Mouse (Mus musculus): Measurements from ENCODE around the gene Prrc2a. TPM values are rescaled to one million over a fixed set of nuclear protein-coding genes. Genes with fewer than 3 reads are reported as not detected.

Gene Prrc2a
- polyA plus RNA-seq, 1 experiment from 2014 or later, result 185 TPM

DNA sequence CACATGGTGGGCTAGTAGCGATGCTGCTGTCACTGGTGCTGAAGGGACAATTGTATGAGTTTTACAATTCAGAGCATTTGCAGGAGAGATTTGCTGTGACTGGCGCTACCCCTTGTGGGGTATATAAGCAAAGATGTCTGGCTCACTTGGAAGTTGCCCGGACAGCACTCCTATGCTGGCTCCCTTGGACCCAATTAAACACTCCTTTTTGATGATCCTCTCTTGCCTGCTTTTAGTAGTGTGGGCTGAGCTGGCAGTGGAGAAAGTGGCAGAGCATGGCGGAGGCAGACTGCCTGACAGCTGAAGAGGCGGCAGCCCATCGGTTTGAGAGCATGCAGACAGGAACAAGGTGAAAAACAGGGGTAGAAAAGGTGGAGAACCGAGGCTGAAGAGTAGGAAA is 3.1 kb upstream of the Prrc2a start:
- H3K36me3 ChIP-seq, result no peaks in the 10 kb centered on the region
- no peak overlapping the region for H3K9ac ChIP-seq (replicated peaks)
- no peak for ATAC-seq (replicated peaks)
- H3K27ac ChIP-seq (replicated peaks), result no peak overlapping the region
- no peaks in the 10 kb centered on the region for H3K27me3 ChIP-seq
- H3K4me2 ChIP-seq (replicated peaks), result no peak overlapping the region
- H3K9me3 ChIP-seq, result no peaks in the 10 kb centered on the region
- no peak overlapping the region for H3K4me3 ChIP-seq
- 89% methylated on average over 7 of the region's 7 CpGs for WGBS
- H3K4me1 ChIP-seq, result peaks cover 18% of the 10 kb centered on the region

DNA sequence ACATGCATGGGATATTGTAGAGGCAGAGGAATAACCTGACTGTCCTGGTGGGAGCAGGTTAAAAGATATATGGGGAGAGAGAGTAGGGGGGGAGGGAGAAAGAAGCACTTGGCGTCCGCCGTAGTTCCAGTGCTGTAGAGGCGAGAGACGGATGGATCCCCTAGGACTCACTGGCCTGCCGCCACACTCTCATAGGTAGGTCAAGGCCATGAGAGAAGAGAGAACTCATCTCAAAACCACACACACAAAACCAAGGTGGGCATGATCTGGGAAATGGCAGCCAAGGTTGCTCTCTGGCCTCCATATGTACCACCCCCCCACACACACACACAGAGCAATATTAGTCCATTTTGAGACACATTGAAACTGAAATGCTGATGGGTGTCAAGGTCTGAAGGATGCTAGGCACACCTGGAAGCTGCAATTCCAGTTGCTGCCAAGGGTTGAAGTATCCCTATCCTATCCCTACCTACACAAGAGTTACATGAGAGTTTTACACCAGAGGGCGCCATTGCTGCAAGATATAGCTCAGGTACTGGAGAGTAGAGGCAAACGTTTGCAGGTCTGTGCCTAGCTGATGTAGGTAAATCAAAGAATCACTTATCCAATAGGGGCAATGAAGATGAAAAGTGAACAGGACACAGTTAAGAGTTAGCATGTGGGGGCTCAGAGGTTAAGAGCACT is 1.8 kb upstream of the Prrc2a start:
- H3K4me1 ChIP-seq, result peaks cover 31% of the 10 kb centered on the region
- H3K9ac ChIP-seq (replicated peaks), result peak overlapping the region; percentile 57; the same call in 1 of the 2 replicates
- peak overlapping the region; percentile 95 for H3K4me2 ChIP-seq (replicated peaks)
- no peak for ATAC-seq (replicated peaks)
- no peaks in the 10 kb centered on the region for H3K27me3 ChIP-seq
- H3K27ac ChIP-seq (replicated peaks), result peak overlapping the region; percentile 99
- H3K36me3 ChIP-seq, result peaks cover 5% of the 10 kb centered on the region
- 74% methylated on average over 8 of the region's 8 CpGs for WGBS
- H3K9me3 ChIP-seq, result no peaks in the 10 kb centered on the region
- peak overlapping the region; percentile 96 for H3K4me3 ChIP-seq

DNA sequence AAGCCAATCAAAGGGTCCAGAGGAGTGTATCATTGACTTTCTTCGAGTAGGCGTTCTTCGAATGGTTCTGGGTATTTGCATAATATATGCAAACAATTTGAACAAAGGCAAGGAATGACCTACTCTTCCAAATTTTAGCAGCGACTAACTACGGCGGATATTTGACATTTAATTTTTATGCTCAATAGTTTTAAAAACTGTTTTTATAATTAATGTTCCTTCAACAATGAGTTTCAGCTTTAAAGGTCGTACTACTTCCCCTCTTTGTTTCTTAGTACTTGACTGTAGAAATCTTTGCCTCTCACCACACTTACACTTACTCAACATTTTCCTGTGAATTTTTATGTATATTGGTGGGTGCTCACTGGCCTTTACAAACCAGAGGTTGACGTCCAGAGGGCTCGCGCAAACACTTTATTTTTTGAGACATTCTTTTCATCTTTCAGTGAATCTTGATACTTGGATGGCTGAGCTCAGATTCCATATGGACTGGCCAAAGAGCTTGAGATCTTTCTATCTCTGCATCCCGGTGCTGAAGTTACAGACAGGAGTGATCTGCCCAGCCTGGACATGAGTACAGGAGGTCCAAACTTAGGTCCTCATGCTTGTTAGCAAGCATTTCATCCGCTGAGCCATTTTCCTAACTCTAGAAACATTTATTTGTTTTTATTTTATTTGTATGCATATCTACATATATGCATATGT is 906 bp upstream of the Prrc2a start:
- Histone ChIP-seq H3K9me3 (no peaks in the 10 kb centered on the region), H3K36me3 (peaks cover 14% of the 10 kb centered on the region), H3K4me2 (replicated peaks) (peak overlapping the region; percentile 95), H3K27me3 (no peaks in the 10 kb centered on the region), H3K9ac (replicated peaks) (peak overlapping the region; percentile 57), H3K4me3 (peak overlapping the region; percentile 96), H3K27ac (replicated peaks) (peak overlapping the region; percentile 99), H3K4me1 (peaks cover 37% of the 10 kb centered on the region)
- WGBS, result 20% methylated on average over 12 of the region's 12 CpGs
- ATAC-seq (replicated peaks), result peak; percentile 88

DNA sequence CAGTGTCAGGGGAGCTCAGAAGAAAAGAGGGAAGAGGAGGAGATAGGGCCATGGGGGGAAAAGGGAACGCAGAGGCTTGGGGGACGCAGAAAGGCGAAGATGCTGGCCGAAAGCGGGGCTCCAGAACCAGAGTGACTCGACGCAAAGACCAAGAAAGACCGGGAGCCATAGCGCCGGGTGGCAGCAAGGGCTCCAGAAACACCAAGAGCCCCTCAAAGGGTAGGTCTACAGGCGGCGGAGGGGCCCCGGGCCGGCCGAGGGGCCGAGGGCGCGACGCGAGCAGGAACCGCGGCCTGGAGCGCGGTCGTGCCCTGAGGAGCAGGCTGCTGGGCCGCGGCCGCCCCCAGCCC is 504 bp downstream of the Prrc2a start:
- peaks cover 28% of the 10 kb centered on the region for H3K36me3 ChIP-seq
- H3K4me3 ChIP-seq, result peak overlapping the region; percentile 96
- H3K27me3 ChIP-seq, result no peaks in the 10 kb centered on the region
- under 1% methylated on average over 28 of the region's 28 CpGs for WGBS
- H3K4me1 ChIP-seq, result peaks cover 37% of the 10 kb centered on the region
- no peak for ATAC-seq (replicated peaks)
- peak overlapping the region; percentile 95 for H3K4me2 ChIP-seq (replicated peaks)
- peak overlapping the region; percentile 99 for H3K9ac ChIP-seq (replicated peaks)
- peak overlapping the region; percentile 99 for H3K27ac ChIP-seq (replicated peaks)
- H3K9me3 ChIP-seq, result no peaks in the 10 kb centered on the region

DNA sequence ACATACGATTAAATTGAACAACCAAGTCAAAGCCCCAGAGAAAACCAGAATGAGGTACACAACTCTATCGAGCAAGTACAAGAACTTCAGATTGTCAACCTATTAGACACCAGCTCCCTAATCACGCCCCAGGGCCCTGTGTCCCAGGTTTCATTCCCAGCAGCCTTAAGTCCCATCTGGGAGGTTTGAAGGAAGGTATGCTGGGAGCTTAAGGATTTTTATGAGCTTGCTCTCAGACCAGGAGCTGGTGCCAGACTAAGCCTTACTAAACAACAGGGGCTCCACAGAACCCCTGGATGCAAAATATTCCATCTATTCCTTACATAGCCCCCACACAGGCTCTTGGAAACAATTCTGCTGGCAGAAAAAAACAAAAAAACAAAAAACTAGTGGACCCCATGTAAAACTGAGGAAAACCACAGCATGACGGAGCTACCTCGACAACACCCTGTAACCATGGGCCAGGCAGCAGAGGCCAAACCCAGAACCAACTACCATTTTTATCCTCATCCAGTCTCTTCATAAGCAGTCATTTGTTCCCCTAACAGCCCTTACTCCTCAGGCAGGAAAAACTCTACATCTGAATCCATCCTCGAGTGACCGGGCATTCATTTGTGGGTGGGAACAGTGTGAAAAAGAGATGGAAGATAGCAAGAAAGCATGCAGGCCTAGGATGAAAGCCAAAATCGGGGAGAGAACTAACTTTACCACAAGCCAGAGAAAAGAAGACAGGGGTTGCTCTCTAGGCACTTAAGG is 1.2 kb downstream of the Prrc2a start:
- H3K4me1 ChIP-seq, result peaks cover 37% of the 10 kb centered on the region

DNA sequence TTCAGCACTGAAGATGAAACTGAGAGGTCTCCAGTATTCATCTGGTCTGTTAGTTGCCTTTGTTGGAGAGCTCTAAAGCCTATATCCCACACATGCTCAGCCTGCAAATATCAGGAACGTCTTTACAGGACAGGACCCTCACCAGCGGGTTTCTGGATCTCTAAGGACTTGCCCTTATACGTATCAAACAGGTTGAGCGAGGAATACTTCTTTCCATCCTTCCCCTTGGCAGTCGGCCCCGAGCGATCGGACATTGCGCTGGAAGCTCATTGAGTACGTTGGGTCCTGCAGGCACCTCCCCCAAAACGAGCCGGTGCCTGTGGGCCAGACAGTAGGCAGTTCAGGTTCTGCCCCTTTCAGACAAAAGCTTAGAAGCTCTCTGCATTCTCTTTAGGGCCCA is 2.0 kb downstream of the Prrc2a start:
- peak overlapping the region; percentile 96 for H3K4me3 ChIP-seq
- H3K27ac ChIP-seq (replicated peaks), result 0 out of 2 replicates have a peak overlapping the region, but pooled peaks have one; percentile 99
- H3K4me2 ChIP-seq (replicated peaks), result peak overlapping the region; percentile 95
- 39% methylated on average over 12 of the region's 12 CpGs for WGBS
- H3K9me3 ChIP-seq, result no peaks in the 10 kb centered on the region
- H3K27me3 ChIP-seq, result no peaks in the 10 kb centered on the region
- peaks cover 37% of the 10 kb centered on the region for H3K4me1 ChIP-seq
- no peak for ATAC-seq (replicated peaks)
- peaks cover 43% of the 10 kb centered on the region for H3K36me3 ChIP-seq
- peak overlapping the region; percentile 99 for H3K9ac ChIP-seq (replicated peaks)

More for the DNA sequence above, 1.2 kb downstream of the Prrc2a start:
- no peak for ATAC-seq (replicated peaks)
- peak overlapping the region; percentile 95 for H3K4me2 ChIP-seq (replicated peaks)
- peaks cover 35% of the 10 kb centered on the region for H3K36me3 ChIP-seq
- no peaks in the 10 kb centered on the region for H3K9me3 ChIP-seq
- 12% methylated on average over 8 of the region's 8 CpGs for WGBS
- H3K9ac ChIP-seq (replicated peaks), result peak overlapping the region; percentile 99
- peak overlapping the region; percentile 96 for H3K4me3 ChIP-seq
- H3K27ac ChIP-seq (replicated peaks), result peak overlapping the region; percentile 99
- H3K27me3 ChIP-seq, result no peaks in the 10 kb centered on the region

DNA sequence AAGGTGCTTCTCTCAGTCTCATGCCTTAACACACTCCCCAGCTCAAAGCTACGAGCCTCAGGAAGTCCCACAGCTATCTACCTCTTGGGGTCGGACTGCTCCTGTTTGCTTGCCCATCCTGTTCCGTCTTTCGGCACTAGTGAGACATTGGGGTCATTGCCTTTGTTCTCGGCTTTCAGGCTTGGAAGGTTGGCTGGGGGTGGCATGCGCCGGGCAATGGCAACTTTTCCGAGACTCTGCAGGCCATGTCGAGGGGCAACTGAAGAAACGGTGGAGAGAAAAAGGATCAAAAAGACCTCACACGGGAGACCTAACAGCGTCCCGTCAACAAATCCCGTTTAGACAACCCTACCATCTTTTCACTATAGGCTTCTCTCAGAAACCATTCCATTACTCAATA is 2.6 kb downstream of the Prrc2a start:
- Histone ChIP-seq H3K36me3 (peaks cover 49% of the 10 kb centered on the region), H3K27me3 (no peaks in the 10 kb centered on the region), H3K9me3 (no peaks in the 10 kb centered on the region), H3K9ac (replicated peaks) (peak overlapping the region; percentile 99), H3K27ac (replicated peaks) (no peak overlapping the region), H3K4me2 (replicated peaks) (peak overlapping the region; percentile 95), H3K4me3 (peak overlapping the region; percentile 96), H3K4me1 (peaks cover 37% of the 10 kb centered on the region)
- WGBS, result 69% methylated on average over 14 of the region's 14 CpGs
- ATAC-seq (replicated peaks), result no peak

DNA sequence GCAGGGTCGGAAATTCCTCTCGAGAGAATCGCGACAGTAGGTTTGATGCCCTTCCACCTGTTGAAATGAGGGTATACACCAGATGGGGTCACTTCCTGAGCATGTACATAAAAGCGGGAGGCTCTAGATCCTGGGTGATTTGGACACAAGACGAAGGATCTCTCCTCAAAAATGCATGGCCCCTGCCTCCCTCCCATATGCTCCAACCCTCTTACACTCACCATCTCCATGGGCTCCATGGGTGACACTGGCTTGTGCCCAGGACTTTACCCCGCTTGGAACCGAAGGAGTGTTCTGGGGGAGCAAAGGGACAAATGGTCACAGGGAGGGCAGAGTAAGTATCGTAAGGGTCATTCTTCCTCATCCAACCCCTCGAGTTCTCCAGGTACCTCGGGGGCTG is 3.3 kb downstream of the Prrc2a start:
- no peak overlapping the region for H3K4me2 ChIP-seq (replicated peaks)
- H3K4me1 ChIP-seq, result peaks cover 36% of the 10 kb centered on the region
- no peaks in the 10 kb centered on the region for H3K27me3 ChIP-seq
- no peak for ATAC-seq (replicated peaks)
- H3K4me3 ChIP-seq, result no peak overlapping the region; the same call in 1 of the 2 replicates
- no peaks in the 10 kb centered on the region for H3K9me3 ChIP-seq
- peaks cover 56% of the 10 kb centered on the region for H3K36me3 ChIP-seq
- H3K27ac ChIP-seq (replicated peaks), result no peak overlapping the region
- 86% methylated on average over 11 of the region's 11 CpGs for WGBS
- H3K9ac ChIP-seq (replicated peaks), result no peak overlapping the region

DNA sequence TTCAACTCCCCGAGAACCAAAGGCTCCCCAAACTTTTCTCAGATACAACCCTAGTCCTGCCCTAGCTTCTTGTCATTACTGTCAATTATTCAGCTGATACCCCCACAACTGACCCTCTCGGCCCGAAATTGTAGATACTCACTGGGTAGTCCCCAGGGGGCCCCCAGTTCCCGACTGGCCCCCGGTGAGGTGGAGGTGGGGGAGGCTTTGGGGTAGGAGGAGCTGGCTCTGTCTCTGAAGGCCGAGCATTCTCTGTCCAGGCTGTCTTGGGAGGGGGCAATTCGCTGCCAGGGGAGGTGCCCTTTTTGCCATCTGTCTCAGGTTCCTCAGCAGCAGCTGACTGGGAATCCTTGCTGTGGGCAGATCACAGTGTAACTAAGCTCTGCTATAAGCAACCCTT is 5.1 kb downstream of the Prrc2a start:
- H3K27me3 ChIP-seq, result no peaks in the 10 kb centered on the region
- H3K9me3 ChIP-seq, result no peaks in the 10 kb centered on the region
- H3K4me1 ChIP-seq, result peaks cover 27% of the 10 kb centered on the region
- H3K9ac ChIP-seq (replicated peaks), result no peak overlapping the region
- H3K4me3 ChIP-seq, result no peak overlapping the region
- peaks cover 74% of the 10 kb centered on the region for H3K36me3 ChIP-seq
- no peak for ATAC-seq (replicated peaks)
- H3K27ac ChIP-seq (replicated peaks), result no peak overlapping the region
- no peak overlapping the region for H3K4me2 ChIP-seq (replicated peaks)
- WGBS, result 87% methylated on average over 7 of the region's 7 CpGs

DNA sequence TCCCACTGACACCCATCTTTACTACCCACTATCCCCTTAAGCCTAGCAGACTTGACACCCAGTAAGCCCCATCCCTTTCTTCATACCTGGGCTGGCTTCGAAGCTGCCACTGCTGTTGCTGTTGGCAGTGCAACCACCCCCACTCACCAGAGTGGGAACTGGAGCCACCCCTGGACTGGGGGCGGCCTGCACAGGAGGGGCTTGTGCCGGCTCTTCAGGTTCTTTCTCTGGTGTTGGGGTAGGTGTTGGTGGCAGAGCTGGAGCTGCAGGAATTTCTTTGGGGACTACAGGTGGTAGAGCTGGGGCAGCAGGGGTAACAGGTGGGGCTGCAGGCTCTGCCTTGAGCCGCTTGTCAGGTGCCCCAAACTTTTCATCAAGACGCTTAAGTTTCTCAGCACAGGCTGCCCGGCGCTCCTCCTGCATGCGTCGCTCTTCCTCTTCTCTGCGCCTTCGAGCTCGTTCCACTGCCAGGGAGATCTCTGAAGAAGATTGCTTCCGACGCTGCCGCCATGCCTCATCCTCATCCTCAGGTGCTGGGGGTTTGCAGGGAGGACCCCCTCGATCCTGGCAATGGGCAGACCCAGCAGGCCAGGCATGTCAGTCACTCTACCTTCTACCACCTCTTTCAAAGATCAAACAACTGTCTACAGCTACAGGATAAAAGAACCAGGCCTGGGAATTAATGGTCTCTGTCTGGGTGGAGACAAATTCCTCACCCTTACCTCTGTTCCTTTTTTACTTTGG is 5.7 kb downstream of the Prrc2a start:
- ATAC-seq (replicated peaks), result no peak
- H3K4me2 ChIP-seq (replicated peaks), result no peak overlapping the region
- no peak overlapping the region for H3K27ac ChIP-seq (replicated peaks)
- no peak overlapping the region for H3K9ac ChIP-seq (replicated peaks)
- H3K4me1 ChIP-seq, result peaks cover 27% of the 10 kb centered on the region
- WGBS, result 93% methylated on average over 16 of the region's 16 CpGs
- no peak overlapping the region for H3K4me3 ChIP-seq
- H3K27me3 ChIP-seq, result no peaks in the 10 kb centered on the region
- peaks cover 80% of the 10 kb centered on the region for H3K36me3 ChIP-seq
- no peaks in the 10 kb centered on the region for H3K9me3 ChIP-seq

DNA sequence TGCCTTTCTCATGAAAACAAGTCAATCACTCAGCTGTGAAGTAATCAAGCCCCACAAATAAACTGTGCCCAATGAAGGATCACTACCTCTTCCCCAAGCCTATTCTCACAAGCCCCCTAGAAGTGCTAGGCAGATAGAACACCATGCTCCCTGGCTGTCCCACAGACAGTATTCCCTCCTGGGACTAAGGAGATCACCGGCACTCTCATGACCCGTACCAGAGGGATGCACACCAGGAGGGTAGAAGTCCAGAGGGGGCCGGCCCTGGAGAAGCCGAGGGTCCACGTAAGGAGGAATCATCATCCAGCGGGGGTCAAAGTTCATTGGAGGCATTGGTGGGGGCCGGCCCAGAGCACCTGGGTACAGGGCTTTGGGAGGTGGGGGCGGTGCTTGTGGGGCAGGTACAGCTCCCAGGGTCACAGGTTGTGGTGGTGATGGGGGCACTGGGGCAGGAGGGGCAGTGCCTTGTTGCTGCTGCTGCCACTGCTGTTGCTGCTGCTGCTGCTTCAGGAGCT is 7.0 kb downstream of the Prrc2a start:
- Histone ChIP-seq H3K9me3 (no peaks in the 10 kb centered on the region), H3K4me3 (no peak overlapping the region), H3K27ac (replicated peaks) (no peak overlapping the region), H3K27me3 (no peaks in the 10 kb centered on the region), H3K4me2 (replicated peaks) (no peak overlapping the region), H3K9ac (replicated peaks) (no peak overlapping the region), H3K36me3 (peaks cover 93% of the 10 kb centered on the region), H3K4me1 (peaks cover 18% of the 10 kb centered on the region)
- 95% methylated on average over 8 of the region's 8 CpGs for WGBS
- no peak for ATAC-seq (replicated peaks)

All from forebrain, embryonic 15.5 days (tissue).